Mouse (Mus musculus): Measurements from ENCODE around the gene Ikzf1. TPM values are rescaled to one million over a fixed set of nuclear protein-coding genes. Genes with fewer than 3 reads are reported as not detected.

The Ikzf1 gene
- total RNA-seq, 2 experiments from 2014 or later = 0.28 to 0.47 TPM

DNA sequence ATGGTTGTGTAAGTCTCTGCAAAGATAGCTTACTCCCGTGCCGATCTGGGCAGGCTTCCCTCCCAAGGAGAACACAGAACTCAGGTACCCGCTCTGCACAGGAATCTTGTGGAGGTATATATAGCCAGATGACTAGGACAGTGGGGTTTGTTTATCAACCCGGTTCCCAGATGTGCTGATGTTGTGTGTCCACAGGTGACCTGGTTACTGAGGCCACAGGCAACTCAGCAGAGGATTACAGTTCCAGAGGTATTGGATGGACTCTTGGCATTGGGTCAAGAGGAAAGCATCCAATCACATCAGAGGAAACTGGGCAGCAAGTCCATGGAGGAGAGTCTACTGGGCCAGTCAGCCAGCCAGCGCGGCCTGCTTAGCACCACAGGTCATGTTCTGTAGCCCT lies 134.0 kb downstream of the Ikzf1 start:
- peak; percentile 86 for DNase-seq
- no peak for TF ChIP-seq CTCF (IDR thresholded peaks at IDR 0.05)
- intact Hi-C loops (cut with DNase I) = loop anchor here (5.0 to 10.0 kb wide), 3 partner anchors 474 to 716 kb away; no protein-coding TSS in a partner anchor
- peak overlapping the region; percentile 29; the same call in 1 of the 2 replicates for H3K4me3 ChIP-seq
- peak overlapping the region; percentile 86 for H3K27ac ChIP-seq

GRCm38 (mm10) chr11:11819206-11819605 lies 134.4 kb downstream of the Ikzf1 start:
- TF ChIP-seq CTCF (IDR thresholded peaks at IDR 0.05) = no peak
- DNase-seq = no peak
- Histone ChIP-seq H3K27ac (peak overlapping the region; percentile 86), H3K4me3 (no peak overlapping the region)
- intact Hi-C loops (cut with DNase I) = loop anchor here (5.0 to 10.0 kb wide), 3 partner anchors 473 to 716 kb away; no protein-coding TSS in a partner anchor

- intact Hi-C loops (cut with DNase I) = loop anchor here (1.0 to 2.0 kb wide), 2 partner anchors 23 to 153 kb away; no protein-coding TSS in a partner anchor
- peak overlapping the region; percentile 86 for H3K27ac ChIP-seq
- peak; percentile 77 for DNase-seq
- H3K4me3 ChIP-seq = no peak overlapping the region
- TF ChIP-seq CTCF (IDR thresholded peaks at IDR 0.05) = peak; percentile 86
Measured at GRCm38 (mm10) chr11:11820251-11820650, 135.4 kb downstream of the Ikzf1 start.

DNA sequence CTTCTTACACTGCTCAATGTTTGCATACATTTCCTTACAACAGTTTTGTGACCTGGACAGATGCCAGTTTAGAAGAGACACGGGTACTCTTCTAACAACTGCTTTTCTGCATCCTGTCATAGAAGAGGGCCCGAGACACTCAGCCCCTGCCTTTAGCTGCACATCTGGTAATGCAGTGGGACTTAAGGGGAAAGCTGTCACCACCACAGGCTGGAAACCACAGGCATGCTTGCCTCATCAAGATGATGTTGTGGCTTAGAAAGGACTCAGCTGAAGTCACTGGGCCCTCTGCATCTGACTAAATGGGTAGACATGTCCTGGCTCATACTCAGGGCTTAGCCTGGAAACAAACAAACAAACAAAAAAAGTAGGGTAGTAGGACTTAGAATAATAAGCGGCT lies 135.9 kb downstream of the Ikzf1 start:
- intact Hi-C loops (cut with DNase I) = loop anchor here (1.0 to 2.0 kb wide), 2 partner anchors 22 to 153 kb away; no protein-coding TSS in a partner anchor
- Histone ChIP-seq H3K4me3 (no peak overlapping the region), H3K27ac (peak overlapping the region; percentile 86)
- no peak for TF ChIP-seq CTCF (IDR thresholded peaks at IDR 0.05)
- DNase-seq = no peak

- Histone ChIP-seq H3K4me3 (no peak overlapping the region), H3K27ac (peak overlapping the region; percentile 86)
- TF ChIP-seq CTCF (IDR thresholded peaks at IDR 0.05) = no peak
- intact Hi-C loops (cut with DNase I) = loop anchor here (2.0 kb wide), 1 partner anchor 21 kb away; no protein-coding TSS in a partner anchor
- DNase-seq = no peak
Measured at GRCm38 (mm10) chr11:11821387-11821975, 136.7 kb downstream of the Ikzf1 start.

Other genes with a start within 250 kb of the Ikzf1 start
- under 1 TPM in 1 of 2 experiments, not detected in 1; 0.56 TPM for gene Spata48, start 222.9 kb upstream of the Ikzf1 start, total RNA-seq (2021)
- under 1 TPM; 0.06 to 0.08 TPM for gene Zpbp, start 222.6 kb upstream of the Ikzf1 start, total RNA-seq (2021)
- gene 4930512M02Rik, start 57.2 kb upstream of the Ikzf1 start, total RNA-seq (2021) = not detected
- under 1 TPM in 1 of 2 experiments, not detected in 1; 0.22 TPM for gene Fignl1, start 124.0 kb downstream of the Ikzf1 start, total RNA-seq (2021)
- gene Ddc, start 213.1 kb downstream of the Ikzf1 start, total RNA-seq (2021) = under 1 TPM; 0.61 to 0.81 TPM

All from gastrocnemius, adult 2 months (tissue).